Comparison of ENCODE assay signal across 17 mouse cellular contexts in the genomic region with DNA sequence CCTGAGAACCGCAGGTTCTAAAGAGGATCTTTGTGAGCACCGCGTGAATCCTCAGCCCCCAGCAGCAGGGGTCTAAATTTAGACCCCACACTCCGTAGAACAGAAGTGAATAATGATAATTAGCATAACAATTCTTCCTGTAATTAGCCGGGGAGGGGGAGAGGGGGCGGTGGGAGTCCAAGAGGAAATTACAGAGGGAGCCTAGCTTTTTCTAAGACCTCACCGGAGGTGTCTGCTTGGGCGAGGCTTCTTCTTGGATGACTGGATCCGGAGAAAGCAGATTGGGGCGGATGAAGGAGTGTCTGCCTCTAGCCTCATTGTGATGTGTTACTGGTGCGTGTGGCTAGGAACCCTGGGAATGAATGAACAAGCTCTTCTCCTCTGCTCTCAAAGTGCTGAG.
DNase-seq lines count a peak whose midpoint lies in the region; ATAC-seq and TF ChIP-seq lines count a peak whose summit lies in the region.
"Had no signal": no experiment of that assay in that cellular context is flagged by ENCODE, and none has a peak within 500 bp of the region (broad histone marks: within the 10 kb centered on the region; RNA-seq: fewer than 3 reads in every experiment).

No protein-coding gene starts in this region.

- no peak overlapping the region for H3K27ac ChIP-seq in neural tube, embryonic 12.5 days
- H3K27ac ChIP-seq in neural tube, embryonic 15.5 days (replicated peaks): no peak overlapping the region
- H3K27ac ChIP-seq in forebrain, postnatal 0 days (ENCODE audit: low read depth, low read length): no peak overlapping the region; the same call in 1 of the 2 replicates
- H3K27ac ChIP-seq in embryonic facial prominence, embryonic 10.5 days (replicated peaks): no peak overlapping the region
- H3K27ac ChIP-seq: layer of hippocampus, adult 2 months; midbrain, embryonic 13.5 days had no signal

- DNase-seq in brain, adult 2 months (ENCODE audit: low read depth, low spot score): peak; percentile 80
- peak; percentile 50 for DNase-seq in forebrain, postnatal 0 days
- no peak for DNase-seq in frontal cortex, postnatal 10 days (ENCODE audit: low spot score in 2 of 2)
- DNase-seq in embryonic facial prominence, embryonic 10.5 days (ENCODE audit: low spot score): no peak
- DNase-seq in right cerebral cortex, postnatal 14 days: no peak
- DNase-seq: cerebellum, adult 9-11 months; kidney, adult 8-10 months; kidney, postnatal 14 days; liver, postnatal 0 days; lung, postnatal 10 days; spleen, adult 18-20 months; thymus, postnatal 4 days had no signal

- WGBS in neural tube, embryonic 12.5 days: 4% methylated on average over 11 of the region's 11 CpGs
- WGBS in neural tube, embryonic 15.5 days: 2% methylated on average over 11 of the region's 11 CpGs
- WGBS in forebrain, postnatal 0 days: 1% methylated on average over 11 of the region's 11 CpGs
- 4% methylated on average over 11 of the region's 11 CpGs for WGBS in embryonic facial prominence, embryonic 10.5 days

- no peaks in the 10 kb centered on the region for H3K36me3 ChIP-seq in neural tube, embryonic 12.5 days
- no peaks in the 10 kb centered on the region for H3K36me3 ChIP-seq in neural tube, embryonic 15.5 days
- H3K36me3 ChIP-seq in forebrain, postnatal 0 days (ENCODE audit: insufficient read depth): no peaks in the 10 kb centered on the region
- no peaks in the 10 kb centered on the region for H3K36me3 ChIP-seq in embryonic facial prominence, embryonic 10.5 days (replicated peaks)
- H3K36me3 ChIP-seq: G1E; midbrain, embryonic 13.5 days had no signal

- H3K4me2 ChIP-seq in neural tube, embryonic 12.5 days (replicated peaks): 0 out of 2 replicates have a peak overlapping the region, but pooled peaks have one; percentile 4
- no peak overlapping the region for H3K4me2 ChIP-seq in neural tube, embryonic 15.5 days
- no peak overlapping the region for H3K4me2 ChIP-seq in forebrain, postnatal 0 days (ENCODE audit: low read depth)
- H3K4me2 ChIP-seq: midbrain, embryonic 13.5 days had no signal

- ATAC-seq in neural tube, embryonic 12.5 days (ENCODE audit: low FRiP score, low read depth): no peak
- no peak for ATAC-seq in neural tube, embryonic 15.5 days (ENCODE audit: low FRiP score)
- peak; percentile 52; the same call in 1 of the 2 replicates for ATAC-seq in forebrain, postnatal 0 days
- ATAC-seq: liver, postnatal 0 days; midbrain, embryonic 13.5 days had no signal

- no peak overlapping the region for H3K4me3 ChIP-seq in neural tube, embryonic 12.5 days
- H3K4me3 ChIP-seq in neural tube, embryonic 15.5 days (replicated peaks): no peak overlapping the region
- H3K4me3 ChIP-seq in forebrain, postnatal 0 days (ENCODE audit: low read depth, low read length): no peak overlapping the region
- no peak overlapping the region for H3K4me3 ChIP-seq in embryonic facial prominence, embryonic 10.5 days
- H3K4me3 ChIP-seq: layer of hippocampus, adult 2 months; midbrain, embryonic 13.5 days had no signal

- peaks cover 23% of the 10 kb centered on the region for H3K4me1 ChIP-seq in neural tube, embryonic 12.5 days
- peaks cover 31% of the 10 kb centered on the region for H3K4me1 ChIP-seq in neural tube, embryonic 15.5 days
- H3K4me1 ChIP-seq in forebrain, postnatal 0 days (ENCODE audit: insufficient read depth): peaks cover 15% of the 10 kb centered on the region
- H3K4me1 ChIP-seq in embryonic facial prominence, embryonic 10.5 days: peaks cover 21% of the 10 kb centered on the region

- no peaks in the 10 kb centered on the region; the same call in 1 of the 2 replicates for H3K27me3 ChIP-seq in neural tube, embryonic 12.5 days (replicated peaks)
- H3K27me3 ChIP-seq in neural tube, embryonic 15.5 days (replicated peaks): 0 out of 2 replicates have a peak, but pooled peaks cover 11% of the 10 kb centered on the region
- H3K27me3 ChIP-seq in forebrain, postnatal 0 days (ENCODE audit: insufficient read depth, low read length): no peaks in the 10 kb centered on the region; the same call in 1 of the 2 replicates
- H3K27me3 ChIP-seq in embryonic facial prominence, embryonic 10.5 days (replicated peaks; ENCODE audit: low read depth, poor library complexity, severe bottlenecking): peaks cover 22% of the 10 kb centered on the region

- no peak overlapping the region for H3K9ac ChIP-seq in neural tube, embryonic 12.5 days
- no peak overlapping the region for H3K9ac ChIP-seq in neural tube, embryonic 15.5 days (replicated peaks)
- H3K9ac ChIP-seq in forebrain, postnatal 0 days: no peak overlapping the region
- H3K9ac ChIP-seq: liver, postnatal 0 days; midbrain, embryonic 13.5 days had no signal

- TF ChIP-seq CTCF in forebrain, postnatal 0 days (IDR thresholded peaks at IDR 0.05; ENCODE audit: low read depth): no peak

- H3K9me3 ChIP-seq in neural tube, embryonic 12.5 days: no peaks in the 10 kb centered on the region
- H3K9me3 ChIP-seq in neural tube, embryonic 15.5 days (replicated peaks): no peaks in the 10 kb centered on the region
- no peaks in the 10 kb centered on the region for H3K9me3 ChIP-seq in forebrain, postnatal 0 days (ENCODE audit: low read length)
- no peaks in the 10 kb centered on the region for H3K9me3 ChIP-seq in embryonic facial prominence, embryonic 10.5 days
- H3K9me3 ChIP-seq: midbrain, embryonic 13.5 days had no signal

Comparison
In these comparisons a context has a peak if more than half of its experiments do, and no peak if none do; other contexts are left out.
1. DNase-seq: peak in brain, adult 2 months (single experiment) and forebrain, postnatal 0 days (single experiment); none in frontal cortex, postnatal 10 days (0 of 2), embryonic facial prominence, embryonic 10.5 days (single experiment) and right cerebral cortex, postnatal 14 days (single experiment).